Mouse (Mus musculus): ENCODE results near the gene Allc. TPM values are rescaled to one million over a fixed set of nuclear protein-coding genes. Genes with fewer than 3 reads are reported as not detected.

Allc gene
- polyA plus RNA-seq, 1 experiment from 2014 or later = not detected

DNA sequence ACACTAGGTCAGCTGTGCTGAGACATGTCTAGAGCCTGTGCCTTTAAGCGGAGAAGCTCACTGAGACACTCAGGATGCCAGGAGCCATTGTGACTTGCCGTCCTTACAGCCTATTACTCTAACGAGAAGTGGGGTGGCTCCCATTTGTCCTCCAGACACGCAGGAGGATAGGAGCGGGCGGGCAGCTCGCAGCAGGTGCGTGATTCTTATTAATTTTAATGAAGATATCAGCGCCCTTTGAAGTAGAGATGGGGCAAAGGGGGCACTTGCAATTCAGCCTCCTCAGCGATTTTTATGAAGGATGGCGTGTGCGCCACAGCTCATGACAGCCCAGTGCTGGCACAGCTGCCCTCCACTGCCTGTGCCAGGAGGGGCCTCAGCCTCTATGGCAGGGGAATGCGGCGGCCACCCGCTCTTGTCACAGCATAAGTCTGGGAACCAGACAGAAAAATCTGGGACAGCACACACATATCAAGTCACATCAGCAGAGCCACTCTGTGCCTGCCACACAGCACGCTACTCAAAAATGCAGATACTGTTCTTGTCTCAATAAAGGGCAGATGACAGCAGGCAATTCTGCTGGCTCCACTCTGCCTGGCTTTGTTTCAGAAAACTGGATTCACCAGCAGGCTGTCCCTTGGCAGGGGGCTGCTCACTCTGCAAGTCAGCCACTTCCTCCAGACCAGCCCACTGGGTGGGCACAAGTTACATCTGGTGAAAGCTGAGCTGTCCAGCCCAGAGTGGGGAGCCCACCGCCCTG, 25.4 kb upstream of the Allc start:
- Histone ChIP-seq H3K36me3 (replicated peaks; ENCODE audit: insufficient read depth, low read length) (no peaks in the 10 kb centered on the region), H3K27ac (ENCODE audit: low read depth) (no peak overlapping the region), H3K9ac (replicated peaks) (no peak overlapping the region), H3K4me3 (ENCODE audit: low read depth, low read length) (no peak overlapping the region), H3K9me3 (ENCODE audit: low read length) (no peaks in the 10 kb centered on the region), H3K4me2 (ENCODE audit: low read depth, low read length) (no peak overlapping the region), H3K27me3 (ENCODE audit: insufficient read depth, low read length) (no peaks in the 10 kb centered on the region), H3K4me1 (ENCODE audit: insufficient read depth) (no peaks in the 10 kb centered on the region)
- ATAC-seq (no peak), DNase-seq (no peak)
- WGBS (ENCODE audit: insufficient replicate concordance) = 68% methylated on average over 17 of the region's 17 CpGs
- no peak for TF ChIP-seq CTCF (IDR thresholded peaks at IDR 0.05; ENCODE audit: low read depth)
- TF ChIP-seq EP300 (IDR thresholded peaks at IDR 0.05; ENCODE audit: low read depth) = no peak

DNA sequence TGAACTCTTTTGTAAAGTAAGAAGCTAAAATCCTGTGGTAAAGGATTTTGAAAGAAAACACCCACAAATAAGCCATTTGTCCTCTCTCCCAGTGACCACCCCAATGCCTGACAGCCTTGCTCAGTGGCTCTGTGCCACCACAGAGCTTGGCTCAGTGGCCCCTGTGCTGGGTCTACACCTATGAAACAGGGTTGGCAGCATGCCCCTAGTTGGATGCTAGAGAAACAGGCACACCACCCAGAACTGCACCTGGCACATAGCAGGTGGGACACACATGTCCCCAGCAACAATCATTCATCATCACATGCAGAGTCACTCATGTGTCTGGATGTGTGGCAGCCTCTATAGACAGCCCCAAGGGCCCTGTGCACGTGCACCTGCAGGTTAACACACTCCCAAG, 21.2 kb upstream of the Allc start:
- ATAC-seq (no peak), DNase-seq (no peak)
- H3K4me1 ChIP-seq (ENCODE audit: insufficient read depth) = no peaks in the 10 kb centered on the region
- no peak overlapping the region for H3K4me2 ChIP-seq (ENCODE audit: low read depth, low read length)
- H3K9me3 ChIP-seq (ENCODE audit: low read length) = no peaks in the 10 kb centered on the region
- TF ChIP-seq CTCF (IDR thresholded peaks at IDR 0.05; ENCODE audit: low read depth) (no peak), EP300 (IDR thresholded peaks at IDR 0.05; ENCODE audit: low read depth) (no peak)
- H3K9ac ChIP-seq (replicated peaks) = no peak overlapping the region
- H3K4me3 ChIP-seq (ENCODE audit: low read depth, low read length) = no peak overlapping the region
- no peak overlapping the region for H3K27ac ChIP-seq (ENCODE audit: low read depth)
- H3K36me3 ChIP-seq (replicated peaks; ENCODE audit: insufficient read depth, low read length) = no peaks in the 10 kb centered on the region
- WGBS (ENCODE audit: insufficient replicate concordance) = 65% methylated on average over 1 of the region's 1 CpGs
- H3K27me3 ChIP-seq (ENCODE audit: insufficient read depth, low read length) = no peaks in the 10 kb centered on the region

DNA sequence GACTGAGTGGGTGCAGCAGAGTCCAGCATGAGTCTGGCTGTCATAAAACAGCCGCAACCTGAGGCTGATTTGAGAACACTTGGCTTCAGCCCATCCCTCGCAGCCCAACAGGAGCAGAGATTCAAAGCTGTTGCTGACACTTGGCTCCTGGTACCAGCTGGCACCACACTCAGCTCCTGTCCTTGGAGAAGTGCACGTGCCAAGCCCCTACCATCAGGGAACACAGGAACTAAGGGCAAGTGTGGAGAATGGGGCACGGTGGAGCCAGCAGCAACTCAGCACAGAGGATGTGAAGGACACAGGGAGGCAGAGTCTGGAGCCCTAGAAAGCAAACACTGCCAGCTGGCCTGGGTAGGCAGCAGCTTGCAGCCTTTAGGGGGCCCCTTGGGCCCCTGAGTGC, 19.9 kb upstream of the Allc start:
- H3K4me1 ChIP-seq (ENCODE audit: insufficient read depth) = no peaks in the 10 kb centered on the region
- WGBS (ENCODE audit: insufficient replicate concordance) = 30% methylated on average over 4 of the region's 4 CpGs
- no peaks in the 10 kb centered on the region for H3K9me3 ChIP-seq (ENCODE audit: low read length)
- ATAC-seq (no peak), DNase-seq (no peak)
- H3K4me2 ChIP-seq (ENCODE audit: low read depth, low read length) = no peak overlapping the region
- no peaks in the 10 kb centered on the region for H3K27me3 ChIP-seq (ENCODE audit: insufficient read depth, low read length)
- TF ChIP-seq EP300 (IDR thresholded peaks at IDR 0.05; ENCODE audit: low read depth) = no peak
- TF ChIP-seq CTCF (IDR thresholded peaks at IDR 0.05; ENCODE audit: low read depth) = no peak
- no peak overlapping the region for H3K27ac ChIP-seq (ENCODE audit: low read depth)
- H3K4me3 ChIP-seq (ENCODE audit: low read depth, low read length) = no peak overlapping the region
- H3K36me3 ChIP-seq (replicated peaks; ENCODE audit: insufficient read depth, low read length) = no peaks in the 10 kb centered on the region
- no peak overlapping the region for H3K9ac ChIP-seq (replicated peaks)

DNA sequence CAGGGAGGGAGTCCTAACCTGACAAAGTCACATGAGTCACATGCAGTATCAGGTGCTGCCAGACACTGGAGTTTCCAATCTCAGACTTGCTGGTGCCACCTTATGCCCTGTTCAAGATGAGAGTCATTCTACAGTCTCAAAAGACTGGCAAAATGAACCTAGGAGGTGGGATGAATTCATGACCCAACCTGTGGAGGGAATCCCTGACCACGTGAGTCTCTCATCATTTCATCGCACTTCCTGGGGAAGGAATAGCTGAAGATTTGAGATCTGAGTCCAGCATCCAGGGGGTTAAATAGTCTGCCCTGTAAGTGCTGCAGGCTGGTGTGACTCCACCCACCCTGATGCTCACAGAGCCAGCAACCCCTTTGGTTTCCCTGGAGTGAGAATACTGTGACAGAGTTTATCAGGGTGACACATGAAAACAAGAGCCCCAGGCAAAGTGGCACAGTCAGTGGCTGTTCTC, 16.2 kb upstream of the Allc start:
- no peaks in the 10 kb centered on the region for H3K9me3 ChIP-seq (ENCODE audit: low read length)
- no peak overlapping the region for H3K4me2 ChIP-seq (ENCODE audit: low read depth, low read length)
- DNase-seq (no peak), ATAC-seq (no peak)
- H3K4me3 ChIP-seq (ENCODE audit: low read depth, low read length) = no peak overlapping the region
- no peaks in the 10 kb centered on the region for H3K27me3 ChIP-seq (ENCODE audit: insufficient read depth, low read length)
- 52% methylated on average over 2 of the region's 2 CpGs for WGBS (ENCODE audit: insufficient replicate concordance)
- no peak overlapping the region for H3K27ac ChIP-seq (ENCODE audit: low read depth)
- no peak overlapping the region for H3K9ac ChIP-seq (replicated peaks)
- TF ChIP-seq EP300 (IDR thresholded peaks at IDR 0.05; ENCODE audit: low read depth) (no peak), CTCF (IDR thresholded peaks at IDR 0.05; ENCODE audit: low read depth) (no peak)
- no peaks in the 10 kb centered on the region for H3K4me1 ChIP-seq (ENCODE audit: insufficient read depth)
- no peaks in the 10 kb centered on the region for H3K36me3 ChIP-seq (replicated peaks; ENCODE audit: insufficient read depth, low read length)

DNA sequence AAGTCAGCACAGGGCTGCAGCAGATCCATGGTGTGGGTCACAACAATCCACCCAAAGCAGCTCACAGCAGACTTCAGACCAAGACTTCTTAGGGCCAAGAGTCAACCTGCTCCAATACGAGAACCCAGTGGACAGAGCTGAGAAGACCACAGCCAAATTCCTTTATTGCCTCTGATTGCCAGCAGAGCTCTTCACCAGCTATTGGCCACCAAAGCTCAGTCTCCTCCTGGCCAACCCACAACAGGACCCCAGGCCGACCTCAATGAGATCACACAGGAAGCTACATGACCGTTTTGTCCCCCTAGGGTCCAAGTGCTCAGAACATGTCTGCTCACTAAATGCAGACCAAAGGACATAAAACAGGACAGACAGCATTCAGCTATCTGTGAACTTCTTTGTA, 15.8 kb upstream of the Allc start:
- 31% methylated on average over 3 of the region's 3 CpGs for WGBS (ENCODE audit: insufficient replicate concordance)

DNA sequence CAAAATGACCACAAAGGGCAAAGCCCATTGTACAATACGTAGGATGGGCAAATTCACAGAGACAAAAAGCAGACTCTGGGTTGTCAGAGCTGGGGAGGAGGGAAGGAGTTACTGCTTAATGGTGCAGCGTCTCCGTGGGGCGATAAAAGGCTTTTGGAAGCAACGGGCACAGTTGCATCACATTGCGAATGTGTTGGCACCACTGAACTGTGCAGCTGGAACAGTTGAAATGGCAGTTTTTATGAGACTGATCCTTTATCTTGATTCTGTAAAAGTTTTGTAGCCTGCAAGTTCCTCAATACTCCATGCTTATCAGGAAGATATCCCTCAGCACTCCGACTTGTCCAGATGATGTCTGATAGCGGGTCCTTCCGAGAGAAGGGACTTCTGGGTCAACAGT, 15.4 kb upstream of the Allc start:
- no peak for TF ChIP-seq EP300 (IDR thresholded peaks at IDR 0.05; ENCODE audit: low read depth)
- no peak for TF ChIP-seq CTCF (IDR thresholded peaks at IDR 0.05; ENCODE audit: low read depth)
- Histone ChIP-seq H3K9me3 (ENCODE audit: low read length) (no peaks in the 10 kb centered on the region), H3K4me1 (ENCODE audit: insufficient read depth) (no peaks in the 10 kb centered on the region), H3K36me3 (replicated peaks; ENCODE audit: insufficient read depth, low read length) (no peaks in the 10 kb centered on the region), H3K4me3 (ENCODE audit: low read depth, low read length) (no peak overlapping the region), H3K27me3 (ENCODE audit: insufficient read depth, low read length) (no peaks in the 10 kb centered on the region), H3K27ac (ENCODE audit: low read depth) (no peak overlapping the region), H3K9ac (replicated peaks) (no peak overlapping the region), H3K4me2 (ENCODE audit: low read depth, low read length) (no peak overlapping the region)
- 65% methylated on average over 9 of the region's 9 CpGs for WGBS (ENCODE audit: insufficient replicate concordance)
- no peak for DNase-seq
- no peak for ATAC-seq

More for the DNA sequence above, 15.8 kb upstream of the Allc start:
- ATAC-seq (no peak), DNase-seq (no peak)
- Histone ChIP-seq H3K9ac (replicated peaks) (no peak overlapping the region), H3K9me3 (ENCODE audit: low read length) (no peaks in the 10 kb centered on the region), H3K4me3 (ENCODE audit: low read depth, low read length) (no peak overlapping the region), H3K27ac (ENCODE audit: low read depth) (no peak overlapping the region), H3K36me3 (replicated peaks; ENCODE audit: insufficient read depth, low read length) (no peaks in the 10 kb centered on the region), H3K4me1 (ENCODE audit: insufficient read depth) (no peaks in the 10 kb centered on the region), H3K27me3 (ENCODE audit: insufficient read depth, low read length) (no peaks in the 10 kb centered on the region), H3K4me2 (ENCODE audit: low read depth, low read length) (no peak overlapping the region)
- TF ChIP-seq EP300 (IDR thresholded peaks at IDR 0.05; ENCODE audit: low read depth) (no peak), CTCF (IDR thresholded peaks at IDR 0.05; ENCODE audit: low read depth) (no peak)

Data from liver, postnatal 0 days (tissue).